Mouse (Mus musculus) forebrain, embryonic 12.5 days (tissue): ENCODE measurements around the gene Cxcl10. TPM values are rescaled to one million over a fixed set of nuclear protein-coding genes. Genes with fewer than 3 reads are reported as not detected.

Experiments
- ATAC-seq: fragments of 200-750 bp; cut with Nextera tagmentation; 2 replicates; pipeline ENCODE4 v1.8.0; 2017; ENCODE audit warnings: moderate TSS enrichment; ENCODE audit not compliant: low FRiP score
- H3K27ac ChIP-seq: fragments of 300-500 bp; sonication (generic); 2 replicates; pipeline ENCODE4 v1.5.1; 2016; ENCODE audit warnings: mild to moderate bottlenecking
- H3K27me3 ChIP-seq: fragments of 300-500 bp; sonication (generic); 2 replicates; pipeline ENCODE4 v1.6.1; 2016; ENCODE audit warnings: mild to moderate bottlenecking
- H3K36me3 ChIP-seq: fragments of 300-500 bp; sonication (generic); replicated peaks from 2 replicates; pipeline ENCODE4 v1.6.1; 2016; ENCODE audit warnings: mild to moderate bottlenecking
- H3K4me1 ChIP-seq: fragments of 300-500 bp; sonication (generic); 2 replicates; pipeline ENCODE4 v1.6.1; 2016
- H3K4me2 ChIP-seq: fragments of 300-500 bp; sonication (generic); 2 replicates; pipeline ENCODE4 v1.6.1; 2016; ENCODE audit warnings: mild to moderate bottlenecking, moderate library complexity
- H3K4me3 ChIP-seq: fragments of 300-500 bp; sonication (generic); replicated peaks from 2 replicates; pipeline ENCODE4 v1.5.1; 2016; ENCODE audit warnings: mild to moderate bottlenecking
- H3K9ac ChIP-seq: fragments of 300-500 bp; sonication (generic); 2 replicates; pipeline ENCODE4 v1.6.1; 2016; ENCODE audit warnings: mild to moderate bottlenecking
- H3K9me3 ChIP-seq: fragments of 300-500 bp; sonication (generic); 2 replicates; pipeline ENCODE4 v1.6.1; 2016
- WGBS: fragments of 180-500 bp; shearing (Covaris S2); methylation state at CpG from one replicate; pipeline ENCODE4 v1.1.7; 2016; 5-methylcytosine and 5-hydroxymethylcytosine counted together
- polyA plus RNA-seq: library from polyadenylated mRNA; unstranded; fragments of >200 nt; fragmentation: Nextera tagmentation; extraction: Ambion mirVana; gene quantifications from 2 replicates; pipeline ENCODE4 v1.2.1, GENCODE M21; 2016

Cxcl10 gene
- polyA plus RNA-seq, 1 experiment from 2014 or later = 0.29 TPM

GRCm38 (mm10) chr5:92304291-92304690 is 44.4 kb downstream of the Cxcl10 start:
- H3K27me3 ChIP-seq = no peaks in the 10 kb centered on the region
- H3K4me3 ChIP-seq = no peak overlapping the region
- 95% methylated on average over 3 of the region's 3 CpGs for WGBS
- no peak for ATAC-seq
- no peak overlapping the region for H3K4me2 ChIP-seq
- peaks cover 11% of the 10 kb centered on the region for H3K4me1 ChIP-seq
- no peak overlapping the region for H3K9ac ChIP-seq
- no peaks in the 10 kb centered on the region for H3K9me3 ChIP-seq
- no peak overlapping the region for H3K27ac ChIP-seq
- peaks cover 60% of the 10 kb centered on the region for H3K36me3 ChIP-seq

DNA sequence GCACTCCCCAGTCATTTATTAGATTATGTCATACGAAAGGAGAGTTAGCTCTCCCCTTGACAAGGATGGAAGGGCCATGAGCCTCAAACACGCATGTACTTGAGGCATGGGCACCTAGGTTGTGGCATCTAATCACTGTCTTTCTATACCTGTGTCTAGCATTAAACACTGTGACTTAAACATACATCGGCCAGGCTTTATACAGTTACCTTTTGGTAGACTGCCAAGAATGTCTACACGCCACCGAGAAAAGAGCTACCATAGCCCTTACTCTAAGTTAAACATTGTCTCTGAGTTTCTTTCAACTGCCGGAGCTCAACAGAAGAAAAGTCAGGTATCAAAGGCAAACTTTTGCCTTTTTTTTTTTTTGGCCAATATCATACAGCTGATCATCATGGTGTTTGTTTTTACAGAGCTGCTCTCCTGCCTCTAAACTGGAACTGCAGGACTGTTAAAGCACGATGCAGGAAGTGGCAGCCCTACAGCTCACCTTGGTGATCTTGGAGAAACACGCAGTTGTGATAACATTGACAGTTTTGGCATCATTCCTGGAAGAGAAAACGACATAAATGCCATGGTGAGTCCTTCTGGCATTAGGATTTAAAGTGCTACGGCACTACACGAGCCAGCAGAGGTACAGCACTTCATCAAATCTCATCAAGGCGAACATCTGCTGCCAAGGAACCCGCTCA is 46.4 kb downstream of the Cxcl10 start:
- no peaks in the 10 kb centered on the region for H3K9me3 ChIP-seq
- no peak overlapping the region for H3K4me2 ChIP-seq
- WGBS = 93% methylated on average over 13 of the region's 13 CpGs
- H3K4me1 ChIP-seq = no peaks in the 10 kb centered on the region
- no peak overlapping the region for H3K27ac ChIP-seq
- H3K4me3 ChIP-seq = no peak overlapping the region
- H3K36me3 ChIP-seq = peaks cover 77% of the 10 kb centered on the region
- H3K27me3 ChIP-seq = no peaks in the 10 kb centered on the region
- no peak for ATAC-seq
- no peak overlapping the region for H3K9ac ChIP-seq

Other genes with a start within 250 kb of the Cxcl10 start
- gene Uso1, start 211.0 kb downstream of the Cxcl10 start, polyA plus RNA-seq = 48.1 and 51.2 TPM in 2 replicates
- gene U90926, start 133.5 kb downstream of the Cxcl10 start, polyA plus RNA-seq = not detected in 2 replicates
- 0.14 and 0.34 TPM in 2 replicates for gene Ppef2, start 92.6 kb downstream of the Cxcl10 start, polyA plus RNA-seq
- 3.7 and 4.1 TPM in 2 replicates for gene Naaa, start 70.7 kb downstream of the Cxcl10 start, polyA plus RNA-seq
- 41.8 and 42.0 TPM in 2 replicates for gene Sdad1, start 38.4 kb downstream of the Cxcl10 start, polyA plus RNA-seq
- not detected in 2 replicates for gene Cxcl9, start 20.8 kb downstream of the Cxcl10 start, polyA plus RNA-seq
- gene Art3, start 17.1 kb downstream of the Cxcl10 start, polyA plus RNA-seq = 0.79 and 0.83 TPM in 2 replicates
- 57.3 and 58.4 TPM in 2 replicates for gene Nup54, start 86.3 kb upstream of the Cxcl10 start, polyA plus RNA-seq
- gene Scarb2, start 157.9 kb upstream of the Cxcl10 start, polyA plus RNA-seq = 16.6 and 17.9 TPM in 2 replicates
- not detected in 2 replicates for gene Fam47e, start 206.2 kb upstream of the Cxcl10 start, polyA plus RNA-seq